8 mouse cellular contexts compared by ENCODE assay signal in the genomic region with DNA sequence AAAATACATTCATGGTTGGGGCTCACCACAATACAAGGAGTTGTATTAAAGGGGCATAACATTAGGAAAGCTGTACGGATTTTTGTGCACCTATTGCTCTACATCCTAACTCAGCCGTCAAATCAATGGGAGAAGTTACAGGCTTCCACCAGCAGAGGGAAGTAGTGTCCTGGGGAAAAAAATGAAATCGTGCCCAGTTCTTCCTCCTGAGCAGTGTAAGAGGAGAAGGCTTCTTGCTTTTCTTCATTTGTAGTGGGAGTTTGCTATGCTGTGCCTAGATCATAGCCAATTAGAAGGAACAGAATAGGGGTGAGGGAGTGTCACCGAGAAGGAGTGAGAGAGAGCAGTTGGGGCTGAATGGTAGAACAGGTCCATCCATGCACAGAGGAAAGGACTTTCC.
DNase-seq lines count a peak whose midpoint lies in the region; ATAC-seq and TF ChIP-seq lines count a peak whose summit lies in the region.

No protein-coding gene starts in this region.

- H3K4me3 ChIP-seq in G1E (ENCODE audit: low read depth, low read length) = no peak overlapping the region
- H3K4me3 ChIP-seq in forebrain, embryonic 10.5 days = no peak overlapping the region
- no peak overlapping the region for H3K4me3 ChIP-seq in liver, embryonic 11.5 days (ENCODE audit: low read depth, low read length)
- H3K4me3 ChIP-seq in neural tube, embryonic 13.5 days = no peak overlapping the region

- H3K27ac ChIP-seq in forebrain, embryonic 10.5 days = no peak overlapping the region
- H3K27ac ChIP-seq in liver, embryonic 11.5 days (ENCODE audit: low read depth, low read length) = no peak overlapping the region
- no peak overlapping the region for H3K27ac ChIP-seq in neural tube, embryonic 13.5 days (replicated peaks)

- intact Hi-C loops in heart, postnatal 10 days (cut with DNase I) = loop anchor here (1.0 to 10.0 kb wide), 6 partner anchors 152 to 1105 kb away; a partner anchor contains a TSS

- no peak overlapping the region for H3K9ac ChIP-seq in liver, embryonic 11.5 days (ENCODE audit: low read depth, low read length)
- no peak overlapping the region for H3K9ac ChIP-seq in neural tube, embryonic 13.5 days

- WGBS in forebrain, embryonic 10.5 days = 27% methylated on average over 4 of the region's 4 CpGs
- WGBS in liver, embryonic 11.5 days = 31% methylated on average over 4 of the region's 4 CpGs
- 25% methylated on average over 4 of the region's 4 CpGs for WGBS in neural tube, embryonic 13.5 days

- DNase-seq in G1E (ENCODE audit: low spot score) = peak; percentile 7
- DNase-seq in c-Kit-negative CD71-positive TER-119-positive erythroid progenitor cells, embryonic 14.5 days (ENCODE audit: low read depth, low spot score) = peak; percentile 28
- DNase-seq in forebrain, embryonic 10.5 days (ENCODE audit: extremely low spot score, low spot score) = peak; percentile 53
- peak; percentile 72 to 81 for DNase-seq in heart, postnatal 10 days
- peak; percentile 38 to 50 for DNase-seq in kidney, postnatal 25 days
- peak; percentile 37 for DNase-seq in liver, embryonic 11.5 days (ENCODE audit: low spot score)
- DNase-seq in urinary bladder, postnatal 36 days (ENCODE audit: low spot score in 2 of 2) = peak; percentile 42 to 45

- no peaks in the 10 kb centered on the region for H3K27me3 ChIP-seq in G1E (ENCODE audit: insufficient read depth, low read length)
- H3K27me3 ChIP-seq in forebrain, embryonic 10.5 days (ENCODE audit: poor library complexity, severe bottlenecking) = no peaks in the 10 kb centered on the region
- no peaks in the 10 kb centered on the region for H3K27me3 ChIP-seq in liver, embryonic 11.5 days (replicated peaks; ENCODE audit: control insufficient read depth, insufficient read depth, low read length)
- no peaks in the 10 kb centered on the region for H3K27me3 ChIP-seq in neural tube, embryonic 13.5 days

- H3K4me1 ChIP-seq in G1E (ENCODE audit: insufficient read depth, low read depth, low read length) = peaks cover 7% of the 10 kb centered on the region; the same call in 1 of the 2 replicates
- H3K4me1 ChIP-seq in forebrain, embryonic 10.5 days = peaks cover 18% of the 10 kb centered on the region
- H3K4me1 ChIP-seq in liver, embryonic 11.5 days (replicated peaks; ENCODE audit: control insufficient read depth, insufficient read depth, low read length) = no peaks in the 10 kb centered on the region
- H3K4me1 ChIP-seq in neural tube, embryonic 13.5 days (replicated peaks) = 0 out of 2 replicates have a peak, but pooled peaks cover 4% of the 10 kb centered on the region

- no peak overlapping the region for H3K4me2 ChIP-seq in liver, embryonic 11.5 days
- no peak overlapping the region for H3K4me2 ChIP-seq in neural tube, embryonic 13.5 days

- ATAC-seq in G1E (ENCODE audit: extremely low read depth, insufficient number of reproducible peaks, low FRiP score, poor library complexity, severe bottlenecking) = peak; percentile 68
- ATAC-seq in liver, embryonic 11.5 days (replicated peaks; ENCODE audit: low FRiP score) = peak; percentile 49
- peak; percentile 83 for ATAC-seq in neural tube, embryonic 13.5 days (ENCODE audit: low read depth)

- no peaks in the 10 kb centered on the region for H3K9me3 ChIP-seq in G1E (replicated peaks)
- no peaks in the 10 kb centered on the region for H3K9me3 ChIP-seq in forebrain, embryonic 10.5 days
- H3K9me3 ChIP-seq in liver, embryonic 11.5 days (ENCODE audit: control insufficient read depth, low read length) = no peaks in the 10 kb centered on the region
- H3K9me3 ChIP-seq in neural tube, embryonic 13.5 days = no peaks in the 10 kb centered on the region

- H3K36me3 ChIP-seq in G1E (replicated peaks) = no peaks in the 10 kb centered on the region
- no peaks in the 10 kb centered on the region for H3K36me3 ChIP-seq in forebrain, embryonic 10.5 days (replicated peaks)
- no peaks in the 10 kb centered on the region for H3K36me3 ChIP-seq in liver, embryonic 11.5 days (ENCODE audit: control insufficient read depth, insufficient read depth, low read length)
- no peaks in the 10 kb centered on the region for H3K36me3 ChIP-seq in neural tube, embryonic 13.5 days

- TF ChIP-seq CTCF in G1E (IDR thresholded peaks at IDR 0.05; ENCODE audit: low read depth, low read length) = peak; percentile 38; the same call in 1 of the 2 replicates

Comparison
In these comparisons a context has a peak if more than half of its experiments do, and no peak if none do; other contexts are left out.
1. DNase-seq: peak in every context shown above with its lines; median percentile 76 in heart, postnatal 10 days; 53 in forebrain, embryonic 10.5 days; 44 in kidney, postnatal 25 days; 44 in urinary bladder, postnatal 36 days; 37 in liver, embryonic 11.5 days; 28 in c-Kit-negative CD71-positive TER-119-positive erythroid progenitor cells, embryonic 14.5 days; 7 in G1E.